Mouse (Mus musculus) intestine, embryonic 16.5 days (tissue): ENCODE measurements around the gene Acot2. TPM values are rescaled to one million over a fixed set of nuclear protein-coding genes. Genes with fewer than 3 reads are reported as not detected.
A peak's percentile ranks its signal among the peaks of the same experiment; 100 is the strongest.

Experiments used
- ATAC-seq: fragments of 200-750 bp; cut with Nextera tagmentation; 2 replicates; pipeline ENCODE4 v1.8.0; 2017; ENCODE audit warnings: moderate TSS enrichment, moderate library complexity
- H3K27ac ChIP-seq: fragments of 300-500 bp; sonication (generic); 2 replicates; pipeline ENCODE4 v1.5.1; 2014; ENCODE audit warnings: mild to moderate bottlenecking, low read length
- H3K27me3 ChIP-seq: fragments of 300-500 bp; sonication (generic); replicated peaks from 2 replicates; pipeline ENCODE4 v1.6.1; 2014; ENCODE audit warnings: low read length, control low read depth, mixed read lengths; ENCODE audit not compliant: control insufficient read depth, insufficient read depth
- H3K36me3 ChIP-seq: fragments of 300-500 bp; sonication (generic); 2 replicates; pipeline ENCODE4 v1.6.1; 2014; ENCODE audit warnings: low read length, control low read depth; ENCODE audit not compliant: control insufficient read depth, insufficient read depth
- H3K4me1 ChIP-seq: fragments of 300-500 bp; sonication (generic); 2 replicates; pipeline ENCODE4 v1.6.1; 2014; ENCODE audit warnings: low read length, control low read depth, mixed read lengths; ENCODE audit not compliant: control insufficient read depth, insufficient read depth
- H3K4me2 ChIP-seq: fragments of 300-500 bp; sonication (generic); 2 replicates; pipeline ENCODE4 v1.6.1; 2014; ENCODE audit warnings: low read depth, low read length, control low read depth
- H3K4me3 ChIP-seq: fragments of 300-500 bp; sonication (generic); 2 replicates; pipeline ENCODE4 v1.5.1; 2014; ENCODE audit warnings: mild to moderate bottlenecking, low read length
- H3K9ac ChIP-seq: fragments of 300-500 bp; sonication (generic); 2 replicates; pipeline ENCODE4 v1.6.1; 2014; ENCODE audit warnings: low read depth, low read length
- H3K9me3 ChIP-seq: fragments of 300-500 bp; sonication (generic); 2 replicates; pipeline ENCODE4 v1.6.1; 2016; ENCODE audit warnings: low read length, control low read depth; ENCODE audit not compliant: control insufficient read depth
- WGBS: fragments of 180-500 bp; shearing (Covaris S2); extraction: QIAGEN DNeasy Blood & Tissue Kit; methylation state at CpG from one replicate; pipeline ENCODE4 v1.1.7; 2014; 5-methylcytosine and 5-hydroxymethylcytosine counted together
- polyA plus RNA-seq: library from polyadenylated mRNA; unstranded; fragments of >200 nt; fragmentation: Nextera tagmentation; extraction: Ambion mirVana; gene quantifications from 2 replicates; pipeline ENCODE4 v1.2.1, GENCODE M21; 2015

Gene Acot2
- polyA plus RNA-seq, 1 experiment from 2014 or later: 35.3 TPM

- Histone ChIP-seq H3K4me2 (peak overlapping the region; percentile 97), H3K4me1 (peaks cover 25% of the 10 kb centered on the region), H3K9ac (peak overlapping the region; percentile 91), H3K27ac (peak overlapping the region; percentile 90), H3K4me3 (peak overlapping the region; percentile 96), H3K9me3 (no peaks in the 10 kb centered on the region), H3K36me3 (peaks cover 4% of the 10 kb centered on the region; the same call in 1 of the 2 replicates), H3K27me3 (no peaks in the 10 kb centered on the region)
- WGBS: under 1% methylated on average over 116 of the region's 116 CpGs
- ATAC-seq: peak; percentile 61
Measured at GRCm38 (mm10) chr12:83950840-83951701, 36.6 kb upstream of the Acot2 start.

DNA sequence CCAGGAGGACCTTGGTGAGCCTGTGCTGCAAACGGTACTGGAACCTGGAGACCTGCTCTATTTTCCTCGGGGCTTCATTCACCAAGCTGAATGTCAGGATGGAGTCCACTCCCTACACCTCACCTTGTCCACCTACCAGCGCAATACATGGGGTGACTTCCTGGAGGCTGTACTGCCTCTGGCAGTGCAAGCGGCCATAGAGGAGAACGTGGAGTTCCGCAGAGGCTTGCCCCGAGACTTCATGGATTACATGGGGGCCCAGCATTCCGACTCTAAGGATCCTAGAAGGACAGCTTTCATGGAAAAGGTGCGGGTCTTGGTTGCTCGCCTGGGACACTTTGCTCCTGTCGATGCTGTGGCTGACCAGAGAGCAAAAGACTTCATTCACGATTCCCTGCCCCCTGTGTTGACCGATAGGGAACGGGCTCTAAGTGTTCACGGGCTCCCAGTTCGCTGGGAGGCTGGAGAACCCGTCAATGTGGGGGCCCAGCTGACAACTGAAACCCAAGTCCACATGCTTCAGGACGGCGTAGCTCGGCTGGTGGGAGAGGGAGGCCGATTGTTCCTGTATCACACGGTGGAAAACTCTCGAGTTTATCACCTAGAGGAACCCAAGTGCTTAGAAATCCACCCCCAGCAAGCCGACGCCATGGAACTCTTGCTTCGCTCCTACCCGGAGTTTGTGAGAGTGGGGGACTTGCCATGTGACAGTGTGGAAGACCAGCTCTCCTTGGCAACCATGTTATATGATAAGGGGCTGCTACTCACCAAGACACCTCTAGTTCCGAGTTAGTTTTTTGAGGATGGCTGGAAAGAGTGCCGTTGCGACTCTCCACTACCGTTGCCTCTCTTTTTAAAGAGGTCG is 35.7 kb upstream of the Acot2 start:
- H3K4me2 ChIP-seq: peak overlapping the region; percentile 97
- 53% methylated on average over 32 of the region's 32 CpGs for WGBS
- peaks cover 25% of the 10 kb centered on the region for H3K4me1 ChIP-seq
- H3K27me3 ChIP-seq: no peaks in the 10 kb centered on the region
- H3K9ac ChIP-seq: peak overlapping the region; percentile 91
- no peaks in the 10 kb centered on the region for H3K9me3 ChIP-seq
- H3K27ac ChIP-seq: peak overlapping the region; percentile 90; the same call in 1 of the 2 replicates
- H3K4me3 ChIP-seq: peak overlapping the region; percentile 96
- ATAC-seq: peak; percentile 38; the same call in 1 of the 2 replicates
- peaks cover 4% of the 10 kb centered on the region; the same call in 1 of the 2 replicates for H3K36me3 ChIP-seq

DNA sequence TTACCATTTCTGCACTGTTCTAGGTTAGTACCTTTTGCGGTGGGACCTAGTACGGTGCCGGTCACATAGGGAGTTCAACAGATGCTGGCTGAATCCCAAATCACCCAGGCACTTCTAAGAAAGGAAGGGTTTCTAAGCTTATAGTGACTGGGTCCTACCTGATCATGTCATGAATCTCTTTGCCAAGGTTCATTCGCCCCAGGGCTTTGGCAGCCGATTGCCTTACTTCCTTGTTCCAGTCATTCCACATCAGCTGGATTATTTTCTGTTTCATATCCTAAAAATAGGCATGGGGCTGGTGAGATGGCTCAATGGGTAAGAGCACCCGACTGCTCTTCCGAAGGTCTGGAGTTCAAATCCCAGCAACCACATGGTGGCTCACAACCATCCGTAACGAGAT is 29.4 kb upstream of the Acot2 start:
- Histone ChIP-seq H3K9me3 (no peaks in the 10 kb centered on the region), H3K27me3 (no peaks in the 10 kb centered on the region), H3K4me3 (no peak overlapping the region), H3K4me2 (no peak overlapping the region), H3K9ac (no peak overlapping the region), H3K4me1 (peaks cover 5% of the 10 kb centered on the region), H3K36me3 (no peaks in the 10 kb centered on the region), H3K27ac (no peak overlapping the region)
- no peak for ATAC-seq
- 95% methylated on average over 9 of the region's 9 CpGs for WGBS

DNA sequence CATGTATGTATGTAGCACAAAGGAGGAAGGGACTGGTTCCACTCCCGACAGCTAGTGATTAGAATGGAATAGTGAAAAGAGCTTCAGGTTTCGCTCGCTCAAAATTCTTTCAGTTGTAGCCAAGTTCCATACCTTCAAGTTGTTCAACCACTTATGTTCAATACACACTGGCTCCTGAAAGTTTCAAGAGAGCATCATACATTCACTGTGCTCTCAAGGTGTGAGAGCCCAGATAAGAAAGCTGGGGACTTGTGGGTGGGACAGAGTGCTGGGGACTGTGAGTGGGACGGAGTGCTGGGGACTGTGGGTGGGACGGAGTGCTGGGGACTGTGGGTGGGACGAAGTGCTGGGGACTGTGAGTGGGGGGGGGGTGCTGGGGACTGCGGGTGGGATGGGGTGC is 22.4 kb upstream of the Acot2 start:
- no peak overlapping the region for H3K27ac ChIP-seq
- no peak overlapping the region for H3K9ac ChIP-seq
- no peaks in the 10 kb centered on the region for H3K27me3 ChIP-seq
- H3K9me3 ChIP-seq: no peaks in the 10 kb centered on the region
- H3K36me3 ChIP-seq: no peaks in the 10 kb centered on the region
- H3K4me1 ChIP-seq: no peaks in the 10 kb centered on the region
- no peak overlapping the region for H3K4me3 ChIP-seq
- ATAC-seq: no peak
- WGBS: 82% methylated on average over 7 of the region's 7 CpGs
- H3K4me2 ChIP-seq: no peak overlapping the region

DNA sequence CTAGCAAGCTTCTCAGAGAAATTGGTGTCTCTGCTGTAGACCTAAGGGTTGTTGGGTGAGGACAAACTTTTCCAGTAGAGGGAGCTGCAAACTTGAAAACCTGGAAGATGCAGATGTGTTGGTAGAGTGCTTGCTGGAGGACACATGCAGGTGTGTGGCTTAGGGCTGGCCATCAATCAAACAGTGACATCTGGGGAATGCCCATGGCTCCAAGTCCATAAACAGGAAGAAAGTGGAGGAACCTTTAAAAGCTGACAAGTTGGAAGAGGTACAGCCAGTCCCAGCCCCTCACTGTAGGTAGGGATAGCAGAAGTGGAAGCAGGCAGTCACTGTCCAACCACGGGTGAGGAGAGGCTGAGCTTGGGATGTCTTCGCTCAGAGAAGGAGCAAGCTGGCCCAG is 15.5 kb upstream of the Acot2 start:
- no peak overlapping the region for H3K4me2 ChIP-seq
- H3K4me3 ChIP-seq: no peak overlapping the region
- H3K4me1 ChIP-seq: 0 out of 2 replicates have a peak, but pooled peaks cover 3% of the 10 kb centered on the region
- H3K9ac ChIP-seq: no peak overlapping the region
- H3K9me3 ChIP-seq: no peaks in the 10 kb centered on the region
- peak; percentile 81 for ATAC-seq
- H3K27me3 ChIP-seq: no peaks in the 10 kb centered on the region
- no peak overlapping the region for H3K27ac ChIP-seq
- WGBS: 64% methylated on average over 2 of the region's 2 CpGs
- no peaks in the 10 kb centered on the region for H3K36me3 ChIP-seq

GRCm38 (mm10) chr12:83978862-83979261 is 8.8 kb upstream of the Acot2 start:
- Histone ChIP-seq H3K27me3 (no peaks in the 10 kb centered on the region), H3K9me3 (no peaks in the 10 kb centered on the region), H3K4me1 (no peaks in the 10 kb centered on the region), H3K4me2 (no peak overlapping the region), H3K27ac (no peak overlapping the region), H3K9ac (no peak overlapping the region), H3K4me3 (no peak overlapping the region), H3K36me3 (no peaks in the 10 kb centered on the region)
- WGBS: 87% methylated on average over 6 of the region's 6 CpGs
- ATAC-seq: no peak

- WGBS: 76% methylated on average over 4 of the region's 4 CpGs
- H3K36me3 ChIP-seq: no peaks in the 10 kb centered on the region
Measured at GRCm38 (mm10) chr12:83981615-83982014, 6.0 kb upstream of the Acot2 start.

GRCm38 (mm10) chr12:83984752-83985151 is 2.9 kb upstream of the Acot2 start, which contains the start of gene Heatr4:
Gene Heatr4, minus strand, starts transcription at chr12:83984852.
- Histone ChIP-seq H3K27me3 (no peaks in the 10 kb centered on the region), H3K4me1 (peaks cover 8% of the 10 kb centered on the region), H3K4me2 (no peak within 1 kb of the TSS), H3K9ac (no peak within 1 kb of the TSS), H3K27ac (no peak within 1 kb of the TSS), H3K4me3 (no peak within 1 kb of the TSS), H3K9me3 (no peaks in the 10 kb centered on the region), H3K36me3 (no peaks in the 10 kb centered on the region)
- ATAC-seq: no peak
- WGBS: 72% methylated on average over 4 of the region's 4 CpGs

More at GRCm38 (mm10) chr12:83981615-83982014, 6.0 kb upstream of the Acot2 start:
- Histone ChIP-seq H3K9me3 (no peaks in the 10 kb centered on the region), H3K9ac (no peak overlapping the region), H3K4me2 (no peak overlapping the region), H3K4me3 (no peak overlapping the region), H3K27me3 (no peaks in the 10 kb centered on the region), H3K4me1 (peaks cover 2% of the 10 kb centered on the region), H3K27ac (no peak overlapping the region)
- ATAC-seq: no peak

- H3K36me3 ChIP-seq: no peaks in the 10 kb centered on the region
- no peaks in the 10 kb centered on the region for H3K27me3 ChIP-seq
- peak overlapping the region; percentile 91 for H3K9ac ChIP-seq
- H3K4me1 ChIP-seq: peaks cover 8% of the 10 kb centered on the region
- H3K9me3 ChIP-seq: no peaks in the 10 kb centered on the region
- WGBS: 15% methylated on average over 8 of the region's 8 CpGs
- H3K4me2 ChIP-seq: peak overlapping the region; percentile 63
- peak overlapping the region; percentile 96 for H3K27ac ChIP-seq
- ATAC-seq: peak; percentile 56
- H3K4me3 ChIP-seq: peak overlapping the region; percentile 69
Measured at GRCm38 (mm10) chr12:83987242-83987582, 449 bp upstream of the Acot2 start.
